Mouse (Mus musculus): ENCODE results near the gene 1700129C05Rik.

The 1700129C05Rik gene

DNA sequence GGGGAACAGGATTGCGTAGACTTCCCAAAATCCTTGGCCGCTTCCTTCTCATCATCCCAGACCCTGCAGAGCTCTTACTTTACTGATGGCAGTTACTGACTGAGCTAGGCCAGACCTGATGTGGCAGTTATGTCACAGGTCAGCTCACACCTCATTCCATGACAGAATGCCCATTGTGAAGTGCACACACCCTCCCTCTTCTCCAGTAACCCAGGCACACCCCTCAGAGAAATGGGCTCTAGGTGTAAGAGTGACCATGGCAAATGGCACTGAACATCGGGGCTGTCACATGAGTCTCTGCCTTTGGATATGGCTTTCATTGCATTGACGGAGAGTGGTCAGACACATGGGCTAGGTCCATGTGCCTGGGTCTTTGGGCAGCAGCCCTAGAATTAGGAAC is at the start of gene 1700129C05Rik:
1700129C05Rik (minus strand) TSS at position 101 of the 400 bp plus-strand sequence.
- no peak for DNase-seq

DNA sequence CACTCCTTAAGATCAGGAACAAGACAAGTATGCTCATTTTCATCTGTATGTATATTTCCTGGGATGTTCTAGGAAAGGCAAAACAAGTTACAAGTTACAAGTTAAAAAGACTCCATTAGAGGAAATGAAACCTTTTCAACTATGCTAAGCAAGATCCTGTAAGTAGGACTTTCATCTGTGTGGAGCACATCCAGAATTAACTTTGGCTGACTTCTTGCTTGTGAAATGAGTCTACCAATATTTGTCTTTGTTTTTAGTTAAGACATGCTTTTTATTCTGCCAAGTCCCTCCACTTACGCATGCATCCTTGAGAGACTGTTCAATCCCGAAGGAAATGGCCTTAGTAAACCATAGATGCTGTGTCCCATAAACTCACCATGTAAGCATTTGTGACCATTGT is 43.4 kb upstream of the 1700129C05Rik start:
- DNase-seq = no peak

GRCm38 (mm10) chr14:59185514-59185913 is 42.8 kb upstream of the 1700129C05Rik start:
- DNase-seq = no peak

DNA sequence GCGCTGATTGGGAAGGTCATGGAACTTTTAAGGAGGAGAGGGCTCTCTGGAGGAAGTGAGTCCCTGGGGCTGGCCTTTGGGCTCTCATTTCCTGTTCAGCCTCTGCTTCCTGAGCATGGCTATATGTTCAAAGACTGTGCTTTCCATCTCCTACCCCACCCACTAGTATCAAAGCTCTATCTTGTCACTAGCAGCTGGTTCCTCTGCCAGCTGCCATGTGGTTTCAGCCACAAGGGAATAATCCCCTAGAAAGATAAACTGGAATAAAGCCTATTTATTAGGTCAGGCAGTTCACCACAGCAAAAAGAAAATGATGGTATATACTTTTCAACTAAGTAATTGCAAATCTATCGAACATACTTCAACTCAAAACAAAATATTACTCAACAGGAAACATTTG is 40.0 kb upstream of the 1700129C05Rik start:
- DNase-seq = no peak

GRCm38 (mm10) chr14:59178649-59179048 is 36.0 kb upstream of the 1700129C05Rik start, which contains the start of gene Gm5142:
Gene Gm5142 (minus strand): TSS chr14:59178749.
- no peak for DNase-seq

DNA sequence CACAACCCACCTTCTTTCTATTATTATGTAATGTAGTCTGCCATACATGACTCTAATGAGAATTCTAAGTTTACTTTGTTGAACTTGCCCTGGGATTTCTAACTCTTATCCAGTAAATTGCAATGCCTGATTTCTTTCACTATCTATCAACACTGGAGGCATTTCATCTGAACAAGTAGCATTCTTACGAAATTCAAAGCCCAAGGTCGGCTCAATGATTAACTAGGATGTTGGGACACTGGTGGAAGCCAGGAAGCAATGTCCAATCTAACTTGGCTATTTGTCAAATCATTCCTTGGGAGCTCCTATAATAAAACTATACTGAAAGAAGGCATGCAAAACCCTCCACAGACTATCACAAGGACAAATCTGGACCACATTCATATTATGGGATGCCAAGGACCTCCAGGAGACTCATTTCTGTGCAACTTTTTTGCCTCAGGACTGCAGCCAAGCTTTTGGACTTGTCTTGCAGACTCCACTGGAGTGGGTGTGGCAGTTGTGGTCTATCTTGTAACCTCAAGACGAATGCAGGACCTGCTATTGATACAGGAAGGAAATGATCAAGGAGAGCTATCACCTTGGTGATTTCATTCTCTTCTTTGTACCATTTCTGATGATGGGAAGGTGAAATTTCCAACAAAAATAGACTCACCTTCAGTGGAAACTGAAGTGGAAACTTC is 14.5 kb upstream of the 1700129C05Rik start:
- DNase-seq = no peak

DNA sequence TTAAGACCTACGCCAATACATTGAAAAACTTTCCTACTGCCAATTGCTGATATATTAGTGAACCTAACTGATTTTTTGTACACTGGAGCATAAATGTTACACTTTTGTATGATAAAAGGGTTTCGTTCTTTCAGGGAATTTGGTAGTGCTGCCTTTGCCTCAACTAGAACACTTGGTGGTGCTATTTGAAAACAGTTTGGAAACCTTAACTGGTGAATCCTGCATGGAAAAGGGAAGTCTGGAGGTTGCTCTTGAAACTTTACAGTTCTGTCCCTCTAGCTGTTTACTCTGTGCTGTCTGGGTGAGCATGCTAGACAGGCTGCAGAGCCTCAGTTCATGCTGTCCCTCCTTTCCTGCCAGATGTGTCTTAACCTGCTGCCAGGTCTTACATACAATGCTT is 12.9 kb upstream of the 1700129C05Rik start:
- DNase-seq = no peak

DNA sequence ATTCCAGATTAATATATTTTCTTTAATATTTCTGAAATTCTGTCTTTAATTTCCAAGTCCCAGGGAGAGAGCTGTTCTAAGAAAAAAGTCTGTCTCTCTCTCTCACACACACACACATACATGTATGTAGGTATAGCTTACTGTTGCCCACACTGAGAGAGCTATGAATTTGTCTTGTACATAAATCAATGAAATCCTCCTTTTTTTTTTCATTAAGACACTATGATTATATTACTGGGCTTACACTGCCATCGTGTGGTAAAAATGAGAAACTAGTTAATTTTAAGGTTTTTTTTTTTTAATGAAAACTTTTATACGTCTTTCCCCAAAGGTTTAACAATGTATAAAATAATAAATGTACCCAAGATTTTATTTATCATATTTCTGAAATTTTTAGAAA is 28.4 kb downstream of the 1700129C05Rik start:
- DNase-seq = no peak

- no peak for DNase-seq
Observed at GRCm38 (mm10) chr14:59104006-59104605, 38.6 kb downstream of the 1700129C05Rik start.

DNA sequence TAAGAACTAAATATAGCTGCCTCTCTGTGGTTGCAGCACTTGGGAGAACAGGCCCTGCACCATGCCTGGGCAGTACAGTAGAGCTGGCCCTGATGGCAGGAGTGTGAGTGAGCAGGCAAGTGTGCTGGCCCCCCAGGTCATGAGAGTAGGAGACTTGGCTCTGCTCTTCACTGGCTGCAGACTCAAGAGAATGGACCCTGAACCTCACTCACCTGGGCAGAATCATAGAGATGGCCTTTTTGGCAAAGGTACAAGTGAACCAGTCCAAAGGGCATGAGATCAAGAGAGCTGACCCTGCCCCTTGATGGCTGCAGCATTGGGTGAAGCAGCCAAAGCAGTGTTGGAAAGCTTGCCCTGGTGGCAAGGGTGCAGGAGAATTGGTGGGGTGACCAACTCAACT is 49.1 kb downstream of the 1700129C05Rik start:
- DNase-seq = no peak

- DNase-seq = peak; percentile 28
Observed at GRCm38 (mm10) chr14:59084396-59084795, 58.3 kb downstream of the 1700129C05Rik start.
